Mouse (Mus musculus) hindbrain, embryonic 16.5 days (tissue): Measurements from ENCODE around the gene Crls1. TPM values are rescaled to one million over a fixed set of nuclear protein-coding genes. Genes with fewer than 3 reads are reported as not detected.

Source experiments
- ATAC-seq: fragments of 200-750 bp; cut with Nextera tagmentation; 2 replicates; pipeline ENCODE4 v1.8.0; 2017; ENCODE audit warnings: moderate TSS enrichment, moderate library complexity
- H3K27ac ChIP-seq: fragments of 300-500 bp; sonication (generic); 2 replicates; pipeline ENCODE4 v1.5.1; 2014; ENCODE audit warnings: low read depth, mild to moderate bottlenecking, control low read depth, low read length, moderate library complexity
- H3K27me3 ChIP-seq: fragments of 300-500 bp; sonication (generic); replicated peaks from 2 replicates; pipeline ENCODE4 v1.6.1; 2014; ENCODE audit warnings: low read length; ENCODE audit not compliant: control insufficient read depth, insufficient read depth
- H3K36me3 ChIP-seq: fragments of 300-500 bp; sonication (generic); 2 replicates; pipeline ENCODE4 v1.6.1; 2014; ENCODE audit warnings: mild to moderate bottlenecking, low read length, moderate library complexity, mixed read lengths; ENCODE audit not compliant: control insufficient read depth, insufficient read depth
- H3K4me1 ChIP-seq: fragments of 300-500 bp; sonication (generic); 2 replicates; pipeline ENCODE4 v1.6.1; 2014; ENCODE audit warnings: low read depth, low read length; ENCODE audit not compliant: control insufficient read depth, insufficient read depth
- H3K4me2 ChIP-seq: fragments of 300-500 bp; sonication (generic); 2 replicates; pipeline ENCODE4 v1.6.1; 2014; ENCODE audit warnings: mild to moderate bottlenecking, low read length, control low read depth, moderate library complexity
- H3K4me3 ChIP-seq: fragments of 300-500 bp; sonication (generic); 2 replicates; pipeline ENCODE4 v1.5.1; 2014; ENCODE audit warnings: mild to moderate bottlenecking, low read length, control low read depth, moderate library complexity
- H3K9ac ChIP-seq: fragments of 300-500 bp; sonication (generic); 2 replicates; pipeline ENCODE4 v1.6.1; 2014; ENCODE audit warnings: low read depth, mild to moderate bottlenecking, control low read depth, low read length, moderate library complexity
- H3K9me3 ChIP-seq: fragments of 300-500 bp; sonication (generic); 2 replicates; pipeline ENCODE4 v1.6.1; 2014; ENCODE audit warnings: mild to moderate bottlenecking, low read length, moderate library complexity; ENCODE audit not compliant: control insufficient read depth
- WGBS: fragments of 180-500 bp; shearing (Covaris S2); extraction: QIAGEN DNeasy Blood & Tissue Kit; methylation state at CpG from one replicate; pipeline ENCODE4 v1.1.7; 2014; 5-methylcytosine and 5-hydroxymethylcytosine counted together
- polyA plus RNA-seq: library from polyadenylated mRNA; unstranded; fragments of >200 nt; fragmentation: Nextera tagmentation; extraction: Ambion mirVana; gene quantifications from 2 replicates; pipeline ENCODE4 v1.2.1, GENCODE M21; 2015

The Crls1 gene
- 5.6 and 6.7 TPM in 2 replicates for polyA plus RNA-seq

GRCm38 (mm10) chr2:132846407-132847358 is at the start of gene Crls1:
TSS of gene Crls1 (plus strand) at chr2:132846666.
- Histone ChIP-seq H3K9ac (peak within 1 kb of the TSS; percentile 93), H3K27ac (peak within 1 kb of the TSS; percentile 87), H3K27me3 (no peaks in the 10 kb centered on the region), H3K4me2 (peak within 1 kb of the TSS; percentile 70), H3K4me3 (peak within 1 kb of the TSS; percentile 98), H3K36me3 (peaks cover 3% of the 10 kb centered on the region), H3K9me3 (no peaks in the 10 kb centered on the region), H3K4me1 (peaks cover 19% of the 10 kb centered on the region)
- ATAC-seq: peak; percentile 96
- WGBS: under 1% methylated on average over 68 of the region's 96 CpGs

GRCm38 (mm10) chr2:132802976-132803375 is 43.5 kb upstream of the Crls1 start:
- Histone ChIP-seq H3K4me3 (no peak overlapping the region), H3K9me3 (no peaks in the 10 kb centered on the region), H3K4me1 (no peaks in the 10 kb centered on the region), H3K27ac (no peak overlapping the region), H3K27me3 (no peaks in the 10 kb centered on the region), H3K4me2 (no peak overlapping the region), H3K9ac (no peak overlapping the region), H3K36me3 (peaks cover 18% of the 10 kb centered on the region)
- ATAC-seq: no peak
- WGBS: 97% methylated on average over 2 of the region's 2 CpGs

GRCm38 (mm10) chr2:132815608-132816314 is 30.7 kb upstream of the Crls1 start, which contains the start of the genes Trmt6 and Mcm8:
TSS of gene Trmt6 (minus strand) at chr2:132816055.
TSS of gene Mcm8 (plus strand) at chr2:132816141.
- H3K27me3 ChIP-seq: no peaks in the 10 kb centered on the region
- H3K4me2 ChIP-seq: peak within 1 kb of the TSS; percentile 93
- peak within 1 kb of the TSS; percentile 59 for H3K27ac ChIP-seq
- under 1% methylated on average over 59 of the region's 59 CpGs for WGBS
- H3K9ac ChIP-seq: peak within 1 kb of the TSS; percentile 79
- no peaks in the 10 kb centered on the region for H3K9me3 ChIP-seq
- H3K4me1 ChIP-seq: peaks cover 16% of the 10 kb centered on the region
- peak within 1 kb of the TSS; percentile 55 for H3K4me3 ChIP-seq
- 0 out of 2 replicates have a peak, but pooled peaks cover 8% of the 10 kb centered on the region for H3K36me3 ChIP-seq
- ATAC-seq: peak; percentile 100

- no peak overlapping the region for H3K9ac ChIP-seq
- H3K4me3 ChIP-seq: no peak overlapping the region
- H3K4me2 ChIP-seq: no peak overlapping the region
- H3K4me1 ChIP-seq: no peaks in the 10 kb centered on the region; the same call in 1 of the 2 replicates
- H3K9me3 ChIP-seq: no peaks in the 10 kb centered on the region
- ATAC-seq: no peak
- no peak overlapping the region for H3K27ac ChIP-seq
- WGBS: 86% methylated on average over 4 of the region's 4 CpGs
- H3K36me3 ChIP-seq: no peaks in the 10 kb centered on the region; the same call in 1 of the 2 replicates
- no peaks in the 10 kb centered on the region for H3K27me3 ChIP-seq
Observed at GRCm38 (mm10) chr2:132841071-132841470, 5.4 kb upstream of the Crls1 start.

GRCm38 (mm10) chr2:132847581-132847980 is 1.1 kb downstream of the Crls1 start:
- Histone ChIP-seq H3K4me1 (peaks cover 19% of the 10 kb centered on the region), H3K4me2 (peak overlapping the region; percentile 70), H3K27me3 (no peaks in the 10 kb centered on the region), H3K27ac (no peak overlapping the region), H3K9ac (peak overlapping the region; percentile 93), H3K4me3 (peak overlapping the region; percentile 98), H3K36me3 (peaks cover 3% of the 10 kb centered on the region), H3K9me3 (no peaks in the 10 kb centered on the region)
- ATAC-seq: no peak
- WGBS: 39% methylated on average over 7 of the region's 7 CpGs

GRCm38 (mm10) chr2:132848361-132848760 is 1.9 kb downstream of the Crls1 start:
- H3K9me3 ChIP-seq: no peaks in the 10 kb centered on the region
- peaks cover 19% of the 10 kb centered on the region for H3K4me1 ChIP-seq
- no peaks in the 10 kb centered on the region for H3K27me3 ChIP-seq
- H3K4me2 ChIP-seq: peak overlapping the region; percentile 70; the same call in 1 of the 2 replicates
- WGBS: 94% methylated on average over 4 of the region's 4 CpGs
- H3K36me3 ChIP-seq: peaks cover 3% of the 10 kb centered on the region; the same call in 1 of the 2 replicates
- no peak overlapping the region for H3K4me3 ChIP-seq
- no peak overlapping the region for H3K27ac ChIP-seq
- ATAC-seq: no peak
- H3K9ac ChIP-seq: no peak overlapping the region

- no peaks in the 10 kb centered on the region for H3K9me3 ChIP-seq
- 72% methylated on average over 6 of the region's 6 CpGs for whole genome bisulfite sequencing
- no peak overlapping the region for H3K4me3 ChIP-seq
- H3K4me1 ChIP-seq: peaks cover 19% of the 10 kb centered on the region
- no peak overlapping the region for H3K27ac ChIP-seq
- no peak overlapping the region for H3K9ac ChIP-seq
- peaks cover 3% of the 10 kb centered on the region; the same call in 1 of the 2 replicates for H3K36me3 ChIP-seq
- no peak for ATAC-seq
- no peak overlapping the region for H3K4me2 ChIP-seq
- no peaks in the 10 kb centered on the region for H3K27me3 ChIP-seq
Observed at GRCm38 (mm10) chr2:132849141-132849540, 2.7 kb downstream of the Crls1 start.

- WGBS: 100% methylated on average over 1 of the region's 1 CpGs
- H3K36me3 ChIP-seq: peaks cover 3% of the 10 kb centered on the region; the same call in 1 of the 2 replicates
- H3K4me2 ChIP-seq: no peak overlapping the region
- peaks cover 9% of the 10 kb centered on the region for H3K4me1 ChIP-seq
- no peak overlapping the region for H3K4me3 ChIP-seq
- H3K27ac ChIP-seq: no peak overlapping the region
- no peak overlapping the region for H3K9ac ChIP-seq
- ATAC-seq: no peak
- no peaks in the 10 kb centered on the region for H3K9me3 ChIP-seq
- no peaks in the 10 kb centered on the region for H3K27me3 ChIP-seq
Observed at GRCm38 (mm10) chr2:132853051-132853450, 6.6 kb downstream of the Crls1 start.

GRCm38 (mm10) chr2:132856333-132856732 is 9.9 kb downstream of the Crls1 start:
- Histone ChIP-seq H3K4me3 (no peak overlapping the region), H3K9ac (no peak overlapping the region), H3K4me1 (no peaks in the 10 kb centered on the region), H3K27me3 (no peaks in the 10 kb centered on the region), H3K27ac (no peak overlapping the region), H3K36me3 (no peaks in the 10 kb centered on the region), H3K4me2 (no peak overlapping the region), H3K9me3 (no peaks in the 10 kb centered on the region)
- 79% methylated on average over 5 of the region's 5 CpGs for WGBS
- no peak for ATAC-seq
